Mouse (Mus musculus): ENCODE data around the gene Prdm11.

Gene Prdm11

DNA sequence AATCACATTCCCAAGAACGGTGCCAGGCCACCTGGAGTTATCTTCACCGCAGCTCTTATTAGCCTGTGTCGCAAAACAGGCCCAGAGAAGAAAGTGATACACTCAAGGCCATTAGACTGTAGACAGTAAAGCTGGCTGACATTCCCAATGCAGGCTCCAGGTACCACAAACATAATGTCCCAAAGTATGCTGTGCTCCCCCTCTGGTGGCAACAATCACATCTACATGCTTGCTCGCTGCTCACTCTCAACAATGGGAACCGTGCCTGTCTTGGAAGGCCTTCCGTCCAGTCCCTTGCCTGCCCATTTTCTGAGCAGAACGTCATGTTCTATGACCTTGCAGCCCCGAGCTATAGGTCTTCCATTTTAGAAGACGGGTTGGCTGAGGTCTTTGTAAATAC, 34.0 kb downstream of the Prdm11 start:
- DNase-seq (ENCODE audit: low spot score) = no peak

DNA sequence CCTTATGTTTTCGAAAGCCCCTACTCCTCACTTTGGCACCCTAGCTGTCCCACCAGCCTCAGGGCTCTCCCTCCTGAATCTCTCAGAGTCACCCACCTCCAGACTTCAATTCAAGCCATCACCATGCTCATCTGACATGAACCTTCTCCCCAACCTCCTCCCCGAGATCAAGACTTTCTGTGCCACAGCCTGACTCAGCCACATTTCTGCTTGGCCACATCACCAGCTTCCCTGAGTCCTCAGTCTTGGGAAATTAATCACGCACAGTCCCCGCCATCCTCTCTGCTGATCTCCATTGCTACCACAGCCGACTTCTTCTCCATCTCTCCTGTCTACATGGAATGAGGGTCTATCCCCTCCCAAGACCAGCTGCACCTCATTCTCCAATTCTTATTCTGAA, 34.5 kb downstream of the Prdm11 start:
- DNase-seq (ENCODE audit: low spot score) = no peak

DNA sequence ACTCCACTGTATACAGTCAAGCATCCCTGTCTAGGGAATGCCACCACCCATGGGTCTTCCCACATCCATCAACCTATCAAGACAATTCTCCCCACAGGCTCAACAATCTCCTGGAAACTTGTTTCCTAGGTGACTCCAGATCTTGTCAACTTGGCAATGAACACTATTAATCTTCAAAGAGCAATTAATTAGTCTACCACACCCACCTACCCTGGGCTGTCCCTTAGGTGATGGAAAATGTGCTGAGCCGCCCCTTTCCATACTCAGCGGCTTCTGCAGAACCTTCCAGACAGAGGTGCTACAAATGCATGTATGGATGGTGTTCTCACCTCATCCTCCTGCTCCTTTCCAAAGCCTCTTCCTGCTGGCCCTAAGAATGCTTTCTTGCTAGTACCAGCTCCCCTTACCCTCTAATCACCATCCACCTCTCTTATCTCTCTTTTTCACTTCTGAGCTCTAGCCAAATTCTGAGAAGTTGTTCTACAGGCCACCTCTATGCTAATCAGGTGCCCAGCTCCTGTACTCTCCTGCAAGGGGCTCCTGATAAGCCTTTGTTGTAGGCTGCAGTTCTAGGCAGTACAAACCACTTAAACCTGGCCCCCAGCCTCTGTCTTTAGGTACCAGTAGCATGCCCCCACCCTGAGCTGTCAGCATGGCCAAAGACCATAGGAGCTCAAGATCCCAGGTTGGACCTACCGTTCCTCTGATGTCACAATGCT, 37.8 kb downstream of the Prdm11 start:
- DNase-seq (ENCODE audit: low spot score) = peak; percentile 7

DNA sequence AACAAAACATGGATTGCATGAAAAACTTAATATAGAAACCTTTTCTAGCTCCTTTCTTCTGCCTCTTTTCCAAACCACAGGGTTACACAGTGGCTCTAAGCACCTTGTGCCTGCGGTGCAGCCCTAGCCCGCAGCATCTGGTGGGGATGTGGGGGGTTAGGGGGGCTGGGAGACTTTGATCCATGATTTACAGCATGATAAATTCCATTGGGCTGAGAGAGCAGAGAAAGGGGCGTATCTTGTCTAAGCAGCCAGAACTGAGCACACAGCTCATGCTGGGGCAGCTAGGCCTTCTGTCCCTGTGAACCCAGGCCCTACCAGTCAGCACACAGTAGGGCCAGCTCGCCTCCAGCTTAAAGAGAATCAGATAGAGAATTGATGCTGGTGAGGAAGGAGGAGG, 40.9 kb downstream of the Prdm11 start:
- peak; percentile 13 for DNase-seq (ENCODE audit: low spot score)

DNA sequence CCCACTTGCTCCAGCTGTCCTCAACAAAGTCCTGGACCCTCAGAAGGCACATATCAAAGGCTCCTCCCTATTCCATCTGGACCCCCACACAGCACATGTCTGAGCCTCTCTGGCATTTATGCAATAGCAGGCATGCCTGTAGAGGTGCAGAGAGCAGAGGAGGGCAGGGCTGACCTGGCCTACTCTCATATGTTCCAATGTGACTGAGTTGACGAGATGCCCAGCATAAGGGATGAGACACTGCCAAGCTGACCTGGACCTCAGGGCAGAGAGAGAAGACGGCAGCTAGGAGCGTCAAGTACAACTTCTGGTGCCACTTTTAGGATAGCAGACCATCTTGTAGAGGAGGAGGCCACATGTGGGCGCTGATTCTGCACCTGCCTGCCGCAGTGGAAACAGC, 54.0 kb downstream of the Prdm11 start:
- DNase-seq (ENCODE audit: low spot score) = no peak

DNA sequence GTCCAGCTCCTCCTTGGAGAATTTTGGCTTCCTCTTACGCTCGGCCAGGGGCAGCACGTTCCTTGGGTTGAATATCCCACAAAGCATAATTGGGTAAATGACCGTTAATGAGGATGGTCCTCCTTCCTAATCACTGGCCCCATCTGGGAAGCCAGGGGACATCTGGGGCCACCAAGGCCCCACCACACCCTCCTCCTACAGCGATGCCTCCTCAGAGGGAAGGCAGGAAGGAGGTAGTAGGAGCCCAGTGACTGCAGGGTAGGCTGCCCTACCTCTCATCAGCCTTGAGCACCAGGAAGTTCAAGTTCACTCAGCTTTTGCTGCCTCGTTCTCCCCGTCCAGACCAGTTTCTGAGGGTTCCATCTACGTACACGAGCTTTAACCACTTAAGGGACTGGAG, 56.4 kb downstream of the Prdm11 start:
- no peak for DNase-seq (ENCODE audit: low spot score)

DNA sequence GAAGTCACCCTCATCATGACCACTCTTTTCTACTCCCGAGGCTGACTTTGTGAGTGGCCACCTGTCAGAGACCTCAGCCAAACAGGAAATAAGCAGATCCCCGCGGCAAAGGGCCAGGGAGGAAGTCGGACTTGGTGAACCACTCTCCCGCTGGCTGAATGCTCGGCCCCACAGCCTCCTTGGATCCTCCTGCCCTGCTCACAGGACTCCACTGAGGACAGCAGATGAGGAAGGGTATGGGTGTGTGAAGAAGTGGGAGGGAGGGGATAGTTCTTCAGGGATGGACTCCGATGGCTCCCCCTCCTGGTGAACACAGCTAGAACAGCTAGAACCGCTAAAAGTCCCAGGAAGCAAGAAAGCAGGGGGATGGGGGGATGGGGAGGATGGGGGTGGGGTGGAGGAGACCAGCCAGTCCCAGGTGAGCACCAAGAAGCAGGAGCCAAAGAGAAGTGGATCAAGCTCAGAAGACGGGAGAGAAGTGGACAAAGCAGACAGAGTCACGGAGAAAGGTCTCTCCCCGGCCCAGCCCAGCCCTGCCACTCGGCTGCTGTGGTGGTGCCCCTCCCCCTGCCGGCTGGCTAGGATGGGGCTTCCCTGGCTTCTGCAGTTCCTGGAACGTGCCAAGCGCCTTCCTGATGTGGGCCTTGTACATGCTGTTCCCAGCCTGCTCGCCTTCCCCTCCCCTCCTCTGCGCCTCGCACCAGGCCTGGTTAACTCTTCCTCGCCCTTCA, 57.9 kb downstream of the Prdm11 start:
- DNase-seq (ENCODE audit: low spot score) = peak; percentile 71

DNA sequence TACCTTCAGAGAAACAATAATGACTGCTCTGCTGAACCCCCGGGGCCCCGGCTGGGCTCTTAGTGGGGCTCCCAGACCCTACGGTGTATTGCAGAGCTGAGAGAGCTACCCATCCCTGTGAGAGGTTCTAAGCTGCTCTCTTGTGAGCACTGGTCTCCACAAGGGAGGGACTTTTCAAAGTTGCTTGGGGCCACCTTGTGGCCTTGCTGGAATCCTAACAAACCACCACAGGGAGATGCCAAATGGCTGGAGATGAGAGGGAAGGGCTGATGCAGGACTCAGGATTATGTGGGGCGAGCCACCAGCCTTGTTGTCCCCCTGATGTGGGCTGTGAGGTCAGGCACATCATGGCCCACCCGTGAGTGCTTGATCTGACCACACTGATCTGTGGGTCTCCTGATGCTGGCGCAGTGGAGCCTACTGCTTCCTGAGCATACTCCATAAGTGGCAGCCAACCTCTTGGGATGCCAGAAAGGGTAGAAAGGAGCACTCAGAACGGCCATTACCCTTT, 58.8 kb downstream of the Prdm11 start:
- no peak for DNase-seq (ENCODE audit: low spot score)

DNA sequence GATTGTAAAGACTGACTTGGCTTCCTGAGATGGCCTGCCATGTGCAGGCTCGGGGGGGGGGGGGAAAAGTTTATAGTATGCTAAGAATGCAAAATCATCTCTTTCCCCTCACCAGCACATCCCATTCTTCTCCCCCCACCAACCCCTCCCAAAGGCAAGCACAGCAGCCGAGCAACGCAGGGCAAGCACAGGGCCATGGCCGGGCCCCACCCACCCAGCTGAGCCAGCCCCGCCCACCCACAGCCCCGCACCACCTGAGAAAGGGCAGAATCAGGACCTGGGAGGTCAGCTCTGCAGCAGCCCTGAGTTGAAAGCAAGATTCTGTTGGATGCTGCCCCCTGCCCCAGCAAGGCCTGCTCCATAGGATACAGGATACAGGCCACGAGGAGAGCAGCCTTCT, 60.4 kb downstream of the Prdm11 start:
- peak; percentile 18 for DNase-seq (ENCODE audit: low spot score)

DNA sequence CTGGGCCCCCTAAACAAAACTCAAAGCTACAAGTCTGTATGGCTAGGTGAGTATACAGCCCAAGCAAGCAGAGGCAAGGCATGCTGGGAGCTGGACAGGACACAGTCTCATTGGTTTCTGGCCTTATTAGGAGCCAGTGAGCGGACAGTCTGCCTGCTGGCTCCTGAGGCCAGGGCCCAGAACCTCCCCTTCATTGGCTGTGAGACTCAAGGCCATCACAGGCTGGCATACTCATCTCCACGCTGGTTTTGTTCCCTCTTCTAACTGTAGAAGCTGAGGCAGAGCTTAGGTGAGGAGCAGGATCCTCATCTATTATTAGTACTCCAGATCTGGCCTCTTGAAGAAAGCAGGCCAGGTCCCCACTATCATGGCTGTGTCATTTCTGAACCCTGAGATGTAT, 60.8 kb downstream of the Prdm11 start:
- no peak for DNase-seq (ENCODE audit: low spot score)

DNA sequence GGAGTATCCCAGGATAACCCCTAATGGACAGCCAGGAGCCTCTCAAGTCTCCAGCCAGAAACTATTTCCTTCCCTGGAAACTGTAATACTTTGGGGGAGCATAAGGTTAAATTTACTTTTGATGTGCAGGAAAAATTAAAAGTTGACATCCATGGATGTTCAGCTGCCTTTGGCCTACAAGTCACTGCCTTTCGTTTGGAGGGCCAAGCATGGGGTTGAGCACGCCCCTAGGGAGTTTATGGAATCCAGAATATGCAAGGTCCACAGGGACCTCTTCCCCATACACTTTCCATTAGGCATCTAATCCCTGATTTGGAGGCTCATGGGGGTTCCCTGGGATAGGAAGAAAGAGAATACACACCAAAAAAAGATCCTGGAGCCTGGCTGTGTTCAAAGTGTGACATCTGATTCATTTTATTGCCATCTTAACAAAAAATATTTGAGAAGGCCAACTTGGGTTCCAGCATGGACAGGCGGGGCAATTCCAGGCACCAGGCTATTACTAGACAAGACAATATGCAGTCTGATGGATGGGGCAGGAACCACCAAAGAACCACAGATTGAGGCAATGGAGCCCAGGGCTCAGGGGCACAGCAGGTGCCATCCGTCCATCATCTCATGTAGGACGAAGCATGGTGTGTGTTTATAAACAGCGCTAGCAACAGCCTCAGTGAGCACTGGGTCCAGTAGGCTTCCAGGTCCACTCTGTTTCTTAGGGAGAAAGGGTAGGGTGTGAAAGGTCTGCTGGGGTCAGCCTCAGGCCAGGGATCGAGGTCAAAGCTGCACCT, 61.5 kb downstream of the Prdm11 start:
- DNase-seq (ENCODE audit: low spot score) = no peak

DNA sequence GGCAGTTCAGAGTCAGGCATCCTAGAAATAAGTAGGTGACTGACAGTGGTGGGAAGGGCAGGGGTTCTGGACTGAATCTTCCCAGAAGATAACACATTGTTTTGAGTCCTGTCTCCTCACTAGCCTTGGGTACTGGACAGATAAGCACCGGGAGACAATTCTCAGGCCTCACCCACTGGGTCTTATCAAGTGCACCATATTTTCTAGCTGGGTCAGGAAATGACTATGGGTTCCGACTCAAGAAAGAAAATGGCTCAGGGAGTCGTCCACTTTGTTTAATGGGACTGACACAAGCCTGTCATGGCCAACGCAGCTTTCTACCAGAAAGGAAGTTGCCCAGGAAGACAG, 62.7 kb downstream of the Prdm11 start:
- peak; percentile 56 for DNase-seq (ENCODE audit: low spot score)

DNA sequence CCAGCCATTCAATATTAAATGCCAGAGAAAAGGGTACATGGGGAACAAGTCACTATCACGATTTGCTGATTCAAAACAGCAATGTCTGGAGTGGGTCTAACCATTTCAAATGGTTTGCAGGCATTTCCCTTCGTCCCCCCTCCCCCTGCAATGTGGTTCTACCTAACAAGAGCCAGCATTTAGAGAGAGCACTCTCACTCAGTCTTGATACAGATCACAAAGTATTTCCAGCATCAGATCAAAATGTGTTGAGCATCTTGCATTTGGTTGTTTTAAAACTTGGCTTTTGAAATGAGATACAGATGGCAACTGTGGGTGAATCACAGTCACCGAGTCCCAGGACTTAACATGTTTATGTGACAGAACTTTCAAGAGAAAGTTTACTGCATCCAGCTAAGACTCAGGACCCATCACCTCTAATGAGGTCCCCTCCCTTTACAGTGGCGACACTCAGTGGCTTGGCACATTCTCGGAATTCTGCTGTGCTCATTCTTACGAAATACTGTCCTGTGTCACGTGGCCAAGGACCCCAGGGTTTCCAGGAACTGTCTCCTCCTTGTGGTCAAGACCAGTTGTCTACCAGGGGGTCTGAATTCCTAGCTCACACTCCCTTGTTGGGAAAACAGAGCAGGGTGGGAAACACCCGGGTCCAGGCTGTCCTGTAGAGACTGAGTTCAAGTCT, 63.2 kb downstream of the Prdm11 start:
- DNase-seq (ENCODE audit: low spot score) = no peak

DNA sequence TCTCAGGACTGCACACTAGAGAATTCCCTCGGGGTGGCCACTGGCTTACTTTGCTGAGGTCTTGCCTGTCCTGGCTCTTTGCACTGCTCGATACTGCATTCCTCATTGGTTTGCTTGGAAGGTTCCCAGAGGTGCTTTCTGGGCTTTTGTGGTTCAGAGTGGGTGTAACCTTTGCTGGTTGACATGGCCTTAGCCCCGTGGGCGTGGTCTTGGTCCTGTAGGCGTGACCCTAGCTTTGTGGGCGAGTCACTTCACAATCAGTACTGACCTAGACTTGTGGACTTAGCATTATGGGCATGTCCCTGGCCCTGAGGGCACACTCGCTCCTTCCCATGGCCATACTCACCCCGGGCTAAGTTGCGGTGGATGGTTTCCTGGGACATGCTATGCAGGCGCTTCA, 65.8 kb downstream of the Prdm11 start:
- peak; percentile 22 for DNase-seq (ENCODE audit: low spot score)

DNA sequence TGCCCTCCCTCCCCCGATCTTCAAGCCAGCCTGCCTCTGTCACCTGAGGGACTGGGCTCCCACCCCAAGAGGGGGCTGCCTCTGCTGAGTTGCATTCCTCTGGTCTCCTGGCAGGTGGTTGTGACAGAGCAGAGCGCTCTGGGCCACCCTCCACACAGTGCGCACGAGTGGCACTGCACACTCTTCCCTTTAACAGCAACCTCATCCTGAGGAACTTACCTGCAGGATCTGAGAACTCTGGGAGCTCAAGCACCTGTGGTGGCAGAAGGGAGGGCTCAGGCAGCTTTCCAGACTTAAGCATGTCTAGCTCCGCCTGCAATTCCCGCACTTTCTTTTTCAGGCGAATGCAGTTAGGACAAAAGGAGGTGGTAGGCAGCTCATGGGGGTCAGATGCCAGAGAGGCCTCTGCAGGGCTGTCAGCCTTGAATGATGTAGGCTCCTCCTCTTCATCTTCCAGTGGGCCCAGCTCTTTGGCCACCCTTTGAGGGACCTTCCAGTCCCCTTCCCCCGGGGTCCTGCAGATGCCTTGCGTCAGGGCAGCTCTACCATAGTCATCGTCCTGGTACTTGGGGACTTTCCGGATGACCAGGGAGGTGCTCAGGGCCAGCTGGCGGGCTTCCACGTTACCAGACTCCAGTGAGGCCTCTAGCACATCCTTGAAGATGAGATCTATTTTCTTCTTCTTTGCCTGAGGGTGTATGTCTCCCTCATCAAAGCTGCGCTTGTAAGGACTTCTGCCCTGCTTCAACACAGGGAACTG, 70.8 kb downstream of the Prdm11 start:
- DNase-seq (ENCODE audit: low spot score) = no peak

DNA sequence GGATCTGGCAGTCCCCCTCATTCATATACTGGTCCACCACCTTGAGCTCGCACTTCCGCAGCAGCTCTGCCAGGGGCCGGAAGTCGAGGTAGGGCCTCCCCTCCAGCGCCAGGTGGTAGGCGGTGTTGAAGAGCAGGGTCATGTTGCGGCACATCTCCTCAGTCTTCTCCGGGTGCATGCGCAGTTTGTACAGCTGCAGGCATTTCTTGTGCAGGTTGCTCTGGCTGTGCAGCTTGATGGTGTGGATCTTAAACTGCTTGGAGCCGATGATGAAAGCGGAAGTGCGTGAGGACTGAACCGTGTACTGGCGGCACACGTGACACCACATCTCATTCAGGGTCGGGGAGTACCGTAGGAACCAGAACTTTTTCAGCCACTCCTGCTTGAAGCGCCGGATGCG, 72.3 kb downstream of the Prdm11 start:
- DNase-seq (ENCODE audit: low spot score) = no peak

DNA sequence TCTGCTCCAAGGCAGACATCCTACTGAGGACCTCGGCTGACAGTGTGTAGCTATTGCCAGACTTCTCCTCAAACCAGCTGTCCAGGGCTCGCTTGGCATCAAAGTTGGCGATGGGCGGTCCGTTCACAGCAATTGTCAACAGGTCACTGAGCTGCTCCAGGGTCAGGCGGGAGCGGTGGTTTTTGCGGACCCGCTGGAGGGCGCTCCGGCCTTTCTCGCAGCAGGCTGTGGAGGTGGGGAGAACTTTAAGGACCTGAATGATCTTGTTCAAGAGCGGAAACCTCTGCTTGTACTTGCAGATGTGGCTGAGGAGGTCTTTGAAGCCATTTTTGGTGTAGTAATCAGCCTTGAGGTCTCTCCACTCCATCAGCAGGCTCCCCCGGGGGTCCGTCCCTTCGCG, 73.9 kb downstream of the Prdm11 start:
- DNase-seq (ENCODE audit: low spot score) = no peak

DNA sequence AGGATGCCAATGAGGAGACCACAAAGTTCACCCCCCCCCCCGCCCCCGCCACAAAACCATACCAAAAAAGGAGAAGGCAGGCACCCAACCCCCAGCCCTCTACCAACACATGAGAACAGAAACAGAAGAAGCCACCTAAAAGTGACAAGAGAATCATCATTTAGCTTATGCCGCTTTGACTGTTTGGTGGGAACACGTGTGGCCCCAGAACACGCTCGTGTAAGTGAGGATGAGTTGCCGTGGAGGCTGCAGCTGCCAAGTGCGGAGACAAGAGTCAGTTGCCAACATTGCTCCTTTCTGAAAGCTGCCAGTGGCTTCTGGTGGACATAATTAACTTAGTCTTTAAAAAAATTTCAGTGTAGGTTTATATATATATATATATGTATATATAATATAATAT, 74.4 kb downstream of the Prdm11 start:
- DNase-seq (ENCODE audit: low spot score) = no peak

DNA sequence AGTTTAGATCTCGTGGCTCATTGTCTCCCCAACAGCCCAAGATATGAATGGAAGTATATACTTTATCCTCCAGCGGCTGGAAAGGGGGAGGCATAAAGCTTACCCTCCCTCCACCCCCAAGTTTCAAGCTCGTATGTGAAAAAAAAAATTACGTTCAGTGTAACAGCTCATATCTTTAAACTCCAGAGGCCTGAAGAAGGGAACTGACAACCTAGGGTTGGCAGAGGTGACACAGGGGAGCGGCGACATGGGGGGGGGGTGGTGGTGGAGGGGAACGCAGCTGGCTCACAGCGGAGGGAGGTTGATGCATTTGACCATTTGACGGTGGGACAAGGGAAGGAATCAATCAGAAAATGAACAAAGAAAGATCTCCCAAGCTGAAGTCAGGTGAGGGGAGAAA, 74.9 kb downstream of the Prdm11 start:
- no peak for DNase-seq (ENCODE audit: low spot score)

DNA sequence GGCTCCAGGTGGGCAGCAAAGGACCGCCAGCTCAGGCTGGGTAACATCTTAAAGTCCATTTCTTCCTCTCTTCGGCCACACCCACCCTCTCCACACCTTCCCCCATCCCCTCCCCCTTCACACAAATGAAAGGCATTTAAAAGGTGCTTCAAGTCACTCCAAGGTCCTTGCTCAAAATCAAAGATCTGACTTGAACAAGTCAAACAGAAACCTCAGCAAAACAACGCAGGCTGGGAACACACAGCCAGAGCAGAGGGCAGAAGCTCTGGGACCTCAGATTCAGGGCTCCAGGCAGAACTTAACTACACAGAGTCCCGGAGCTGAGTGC, 78.2 kb downstream of the Prdm11 start:
- DNase-seq (ENCODE audit: low spot score) = no peak

DNA sequence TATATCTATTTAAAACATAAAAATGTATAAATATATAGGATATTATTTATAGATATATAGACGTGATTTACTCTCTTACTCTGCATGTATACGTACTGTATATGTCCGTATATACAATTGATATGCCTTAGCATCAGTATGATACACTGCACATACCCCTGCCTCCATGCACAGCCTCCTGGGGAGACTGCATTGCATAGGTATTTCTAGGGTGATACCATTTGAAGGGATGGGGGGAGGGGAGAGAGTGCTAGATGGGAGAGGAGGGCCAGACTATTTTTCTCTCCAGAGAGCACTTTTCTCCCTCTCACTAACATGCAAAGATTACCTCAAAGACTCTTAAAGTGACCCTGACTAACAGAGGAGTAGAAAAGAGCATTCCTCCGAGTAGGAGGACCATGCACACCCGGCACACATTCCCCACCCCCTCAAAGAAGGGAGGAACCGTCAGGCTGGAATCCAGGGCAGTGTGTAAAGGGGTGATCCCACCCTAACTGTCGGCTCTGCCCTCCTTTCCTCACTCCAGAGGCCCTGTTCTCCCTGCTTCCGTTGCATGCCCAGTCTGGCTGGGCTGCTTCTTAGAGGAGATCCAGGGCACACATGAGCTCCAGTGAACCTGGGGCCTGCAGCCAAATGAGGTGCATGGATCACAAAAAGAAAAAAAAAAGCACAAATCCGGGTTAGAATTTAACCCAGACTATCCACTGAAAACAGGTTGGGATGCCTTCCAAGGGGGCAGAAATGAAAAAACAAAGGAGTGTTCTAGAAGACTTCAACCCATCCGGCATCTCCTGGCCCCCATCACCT, 78.7 kb downstream of the Prdm11 start:
- peak; percentile 18 for DNase-seq (ENCODE audit: low spot score)
